Mouse (Mus musculus): ENCODE measurements around the gene Pcsk1n.
A peak's percentile ranks its signal among the peaks of the same experiment; 100 is the strongest.

Pcsk1n gene

GRCm38 (mm10) chrX:7947108-7947899, 27.7 kb downstream of the Pcsk1n start, which contains the start of gene Hdac6:
Hdac6 (minus strand) TSS chrX:7947889.
- DNase-seq: no peak

DNA sequence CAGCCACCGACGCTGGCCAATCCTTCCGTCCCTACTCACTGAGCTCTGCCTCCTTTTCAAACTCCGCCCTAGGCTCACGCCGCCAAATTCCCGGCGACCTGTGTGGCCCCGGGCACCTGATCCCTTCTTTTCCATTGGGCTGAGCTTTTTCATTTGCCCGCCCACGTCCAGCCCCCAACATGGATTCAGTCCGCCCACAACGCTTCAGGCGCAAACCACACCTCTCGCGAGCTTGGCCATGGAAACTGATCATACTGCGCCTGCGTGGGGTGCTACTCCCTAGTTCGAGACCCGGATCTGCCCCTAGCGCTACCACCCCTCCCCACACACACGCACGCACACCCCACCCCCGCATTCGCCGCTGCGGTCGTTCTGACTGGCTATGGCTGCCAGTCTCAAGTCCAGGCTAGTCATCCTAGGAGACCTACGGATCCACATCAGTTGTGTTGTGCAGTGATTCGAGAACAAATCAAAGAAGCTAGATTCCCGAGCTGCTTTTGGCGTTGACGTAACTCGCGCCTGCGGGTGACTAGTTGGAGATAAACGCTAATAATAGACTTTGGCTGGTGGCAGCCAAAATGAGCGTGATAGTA, 28.4 kb downstream of the Pcsk1n start:
- DNase-seq: peak; percentile 84 to 88

- no peak for DNase-seq
Observed at GRCm38 (mm10) chrX:7950091-7950490, 30.5 kb downstream of the Pcsk1n start.

- DNase-seq: no peak
Observed at GRCm38 (mm10) chrX:7958868-7959267, 39.2 kb downstream of the Pcsk1n start.

GRCm38 (mm10) chrX:7963829-7964626, 44.4 kb downstream of the Pcsk1n start:
- no peak for DNase-seq

DNA sequence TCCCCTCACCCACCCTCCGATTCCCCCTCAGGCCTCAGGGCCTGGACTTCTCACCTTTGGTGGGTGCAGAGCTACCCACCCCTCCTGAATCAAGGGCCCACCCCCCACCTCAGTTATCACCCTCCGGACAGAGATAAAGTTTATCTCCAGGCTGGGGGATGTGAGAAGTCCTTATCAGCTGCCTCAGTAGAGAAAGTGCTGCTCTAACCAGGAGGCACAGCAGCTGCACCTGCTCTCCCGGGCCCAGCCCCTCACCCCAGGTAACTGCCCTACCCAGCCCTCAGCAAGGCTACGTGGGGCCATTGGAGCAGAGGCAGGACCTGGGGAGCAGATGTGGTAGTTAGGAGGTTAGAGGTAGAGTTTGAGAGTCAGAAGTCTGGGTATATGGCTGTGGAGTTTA, 46.5 kb downstream of the Pcsk1n start:
- no peak for DNase-seq

DNA sequence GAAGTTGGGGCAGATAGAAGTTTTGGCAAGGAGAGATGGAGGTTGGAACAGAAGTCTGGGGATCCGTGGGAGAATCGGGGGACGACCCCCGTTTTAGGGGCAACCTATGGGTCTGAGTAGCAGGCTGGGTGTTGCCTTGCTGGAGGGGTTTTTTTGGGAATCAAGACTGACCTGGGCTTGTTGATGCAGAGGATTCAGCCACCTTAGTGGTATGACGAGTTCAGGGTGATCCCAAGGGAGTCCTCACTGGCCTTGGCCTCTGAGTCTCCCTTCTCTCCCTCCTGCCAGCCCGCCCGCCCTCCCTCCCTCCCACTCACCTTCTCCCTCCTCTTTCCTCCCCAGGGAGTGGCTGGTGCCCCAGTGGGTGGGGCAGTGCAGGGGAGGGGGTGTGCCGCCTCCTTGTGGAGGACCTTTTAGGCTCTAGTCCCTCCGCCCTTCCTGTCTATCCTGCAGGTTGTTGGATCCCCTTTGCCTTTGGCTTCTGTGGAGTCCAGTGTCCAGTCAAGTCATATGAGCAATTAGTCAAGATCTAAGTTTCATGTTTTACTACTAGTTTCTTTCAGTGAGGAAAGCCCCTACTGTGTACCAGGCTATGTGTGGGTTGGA, 48.1 kb downstream of the Pcsk1n start:
- no peak for DNase-seq

DNA sequence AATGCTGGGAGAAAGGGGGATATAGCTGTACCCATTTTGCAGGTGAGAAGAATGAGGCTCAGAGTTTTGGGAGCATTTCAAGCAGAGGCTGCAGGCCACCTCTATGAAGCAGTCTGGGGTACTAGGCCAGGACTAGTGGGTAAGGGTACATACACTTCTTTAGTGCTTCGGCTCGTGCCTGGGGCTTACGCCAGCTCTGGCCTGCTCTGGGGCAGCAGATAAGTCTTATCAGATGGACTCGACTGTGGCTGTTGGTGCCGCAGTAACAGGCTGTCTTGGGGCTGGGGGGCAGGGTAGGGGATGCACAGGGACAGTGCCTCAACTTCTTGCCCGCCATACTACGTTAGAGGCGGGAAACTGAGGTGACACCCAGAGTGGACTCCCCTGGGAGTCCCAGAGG, 48.6 kb downstream of the Pcsk1n start:
- DNase-seq: no peak

DNA sequence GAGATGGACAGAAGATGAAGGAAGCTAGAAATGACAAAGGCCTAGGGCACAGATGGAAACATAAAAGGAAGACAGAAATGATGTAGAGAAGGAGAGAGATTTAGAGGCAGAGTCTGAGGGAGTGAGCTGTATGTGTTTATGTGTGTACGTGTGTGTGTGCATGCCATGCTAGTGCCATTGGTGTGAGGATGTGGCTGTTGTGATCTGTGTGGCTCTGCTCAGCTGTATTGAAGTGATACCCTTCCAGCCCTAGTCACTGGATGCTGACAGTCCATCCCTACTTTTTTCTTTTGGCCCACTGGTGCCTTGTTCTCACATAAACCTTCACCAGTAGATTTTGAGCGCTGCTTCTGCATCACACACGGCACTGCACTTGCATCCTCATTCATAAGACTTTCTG, 49.3 kb downstream of the Pcsk1n start:
- no peak for DNase-seq

GRCm38 (mm10) chrX:7971292-7971691, 51.7 kb downstream of the Pcsk1n start:
- no peak for DNase-seq

Measured in cerebellum, postnatal 36 days (tissue).